Mouse (Mus musculus) naive thymus-derived CD4-positive, alpha-beta T cell, adult 5 months (primary cell): ENCODE measurements around the gene Lcor. TPM values are rescaled to one million over a fixed set of nuclear protein-coding genes. Genes with fewer than 3 reads are reported as not detected.

ENCODE experiments used
- polyA plus RNA-seq: library from polyadenylated mRNA; unstranded; fragments of 100-300 nt; shearing (Covaris generic); gene quantifications from one replicate; pipeline ENCODE4 v1.2.1, GENCODE M21; 2017

The Lcor gene
- 20.2 TPM for polyA plus RNA-seq

DNA sequence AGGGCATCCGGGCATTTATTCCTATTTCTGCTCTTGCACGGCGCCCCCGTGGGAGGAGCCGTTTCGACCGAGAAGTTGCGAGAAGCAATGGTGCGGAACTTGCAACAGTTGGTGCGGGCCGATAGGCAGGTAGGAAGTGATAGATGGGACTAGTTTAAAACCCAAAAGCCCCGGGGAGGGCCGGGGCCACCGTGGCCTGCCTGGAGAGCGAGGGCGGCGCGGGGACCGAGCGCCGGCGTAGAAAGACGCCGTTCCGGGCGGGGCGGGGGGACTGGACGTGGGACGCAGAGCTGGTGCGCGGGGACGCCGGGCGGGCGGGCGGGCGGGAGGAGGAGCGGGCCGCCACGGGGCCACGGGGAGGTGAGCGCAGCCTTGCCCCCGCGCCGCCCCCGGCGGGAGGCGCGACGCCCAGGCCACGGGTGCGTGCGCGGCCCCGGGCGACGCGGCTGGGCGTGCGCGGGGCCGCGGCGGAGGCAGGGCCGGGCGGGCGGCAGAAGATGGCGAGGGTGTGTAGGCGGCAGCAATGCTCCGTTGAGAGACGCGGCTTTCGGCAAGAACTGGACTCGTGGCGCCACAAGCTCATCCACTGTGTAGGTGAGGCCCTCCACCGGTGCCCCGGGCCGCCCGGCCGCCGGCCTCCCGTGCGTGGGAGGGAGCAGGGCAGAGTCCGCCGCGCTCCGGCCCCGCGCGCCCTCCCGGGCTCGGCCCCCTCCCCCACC is at the start of gene Lcor:
TSS of gene Lcor (plus strand) at position 448 of the 719 bp plus-strand sequence.

GRCm38 (mm10) chr19:41581706-41582420 is 99.4 kb downstream of the Lcor start, which contains the start of gene Gm340:
Gene Gm340 (plus strand): TSS chr19:41582370.

Other genes with a start within 250 kb of the Lcor start
- gene Tm9sf3, start 218.6 kb upstream of the Lcor start, polyA plus RNA-seq = 272 TPM
- gene Pik3ap1, start 97.5 kb upstream of the Lcor start, polyA plus RNA-seq = 0.17 TPM
- gene Gm340, start 99.7 kb downstream of the Lcor start, polyA plus RNA-seq = 7.7 TPM